Mouse (Mus musculus): ENCODE results near the gene Hlcs. TPM values are rescaled to one million over a fixed set of nuclear protein-coding genes. Genes with fewer than 3 reads are reported as not detected.

Gene Hlcs
- total and polyA plus RNA-seq, 3 experiments = 4.4 to 5.5 (median 5.4) TPM

DNA sequence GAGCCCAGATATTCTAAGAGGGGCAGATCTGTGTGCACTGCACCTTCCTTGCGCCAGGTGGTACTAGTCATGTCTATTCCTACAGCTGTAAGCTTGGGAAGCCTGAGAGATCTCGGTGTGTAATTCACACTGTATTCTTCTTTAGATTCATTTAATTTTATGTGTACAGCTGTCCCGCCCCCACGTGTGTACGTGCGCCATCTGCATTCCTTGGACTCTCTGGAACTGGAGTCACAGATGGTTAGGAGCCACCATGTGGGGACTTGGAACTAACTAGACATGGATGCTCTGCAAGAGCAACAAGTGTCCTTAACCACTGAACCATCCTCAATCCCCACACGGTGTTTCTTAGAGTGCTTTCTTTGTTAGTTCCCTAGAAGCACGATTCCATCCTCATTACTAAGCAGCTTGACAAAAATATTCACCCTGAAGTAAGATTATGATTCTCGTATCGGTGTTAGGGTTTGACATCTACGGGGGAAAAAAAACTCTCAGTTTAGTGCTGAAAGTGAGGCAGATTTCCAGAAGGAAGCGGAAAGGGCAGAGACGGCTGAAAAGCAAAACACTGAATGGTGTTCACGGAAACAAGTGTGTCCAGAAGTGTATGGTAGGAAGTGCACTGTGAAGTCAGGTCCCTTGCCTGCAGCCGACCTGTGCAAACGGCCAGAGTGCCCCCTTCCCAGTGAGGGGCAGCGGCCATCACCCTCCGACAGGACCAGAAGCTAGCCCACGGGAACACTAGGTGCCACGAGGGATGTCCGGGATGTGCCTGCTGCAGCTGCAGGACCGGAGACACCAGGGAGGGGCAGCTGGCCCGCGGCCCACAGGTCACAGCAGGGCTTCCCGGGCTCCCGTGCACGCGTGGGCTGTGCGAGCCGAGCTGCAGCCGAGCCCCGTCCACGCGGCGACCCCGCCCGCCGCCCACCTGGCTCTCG lies 24.0 kb downstream of the Hlcs start:
- TF ChIP-seq CTCF (IDR thresholded peaks at IDR 0.05) (no peak), POLR2A (IDR thresholded peaks at IDR 0.05; ENCODE audit: insufficient read depth, low read depth, low read length) (no peak), EP300 (IDR thresholded peaks at IDR 0.05; ENCODE audit: insufficient read depth, low read depth, low read length) (no peak)
- H3K27ac ChIP-seq = peak overlapping the region; percentile 77
- WGBS = 12% methylated on average over 38 of the region's 39 CpGs
- no peaks in the 10 kb centered on the region for H3K36me3 ChIP-seq (ENCODE audit: control insufficient read depth, insufficient read depth, low read length)
- intact Hi-C loops (cut with DNase I) = loop anchor here (1.0 to 5.0 kb wide), 2 partner anchors 22 to 38 kb away; partner anchors contain the start of gene Ripply3
- peak overlapping the region; percentile 81 for H3K4me3 ChIP-seq
- H3K9ac ChIP-seq (ENCODE audit: low read depth, low read length) = peak overlapping the region; percentile 92
- H3K27me3 ChIP-seq (ENCODE audit: control insufficient read depth, insufficient read depth, low read length) = no peaks in the 10 kb centered on the region
- DNase-seq = peak; percentile 56 to 67
- H3K79me2 ChIP-seq (replicated peaks; ENCODE audit: control insufficient read depth, insufficient read depth, low read length) = no peaks in the 10 kb centered on the region
- H3K4me1 ChIP-seq (ENCODE audit: control insufficient read depth, insufficient read depth, low read length) = no peaks in the 10 kb centered on the region

DNA sequence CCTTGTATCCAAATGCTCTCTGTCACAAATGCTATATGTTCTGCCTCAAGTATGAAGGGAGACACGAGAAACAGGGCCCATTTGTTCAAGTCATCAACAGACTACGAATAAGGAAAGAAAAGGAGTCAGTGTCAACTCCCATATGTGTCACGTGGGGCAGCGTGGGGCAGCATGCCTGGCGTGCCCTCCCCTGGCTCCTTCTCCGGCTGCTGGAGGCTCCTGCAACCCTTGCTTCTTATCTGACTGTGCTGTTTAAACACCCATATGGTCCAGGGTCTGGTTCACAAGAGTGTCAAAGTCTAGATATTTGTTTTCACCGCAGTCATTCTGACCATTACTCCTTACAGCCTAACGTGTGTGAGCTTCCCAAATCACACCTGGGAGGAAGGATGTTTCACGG lies 25.5 kb downstream of the Hlcs start:
- 75% methylated on average over 9 of the region's 9 CpGs for WGBS

GRCm38 (mm10) chr16:94283972-94284371 lies 29.4 kb downstream of the Hlcs start:
- no peaks in the 10 kb centered on the region for H3K4me1 ChIP-seq (ENCODE audit: control insufficient read depth, insufficient read depth, low read length)
- TF ChIP-seq POLR2A (IDR thresholded peaks at IDR 0.05; ENCODE audit: insufficient read depth, low read depth, low read length) = no peak
- TF ChIP-seq EP300 (IDR thresholded peaks at IDR 0.05; ENCODE audit: insufficient read depth, low read depth, low read length) = no peak
- no peak for TF ChIP-seq CTCF (IDR thresholded peaks at IDR 0.05)
- DNase-seq = no peak
- no peak overlapping the region for H3K27ac ChIP-seq
- no peaks in the 10 kb centered on the region for H3K79me2 ChIP-seq (replicated peaks; ENCODE audit: control insufficient read depth, insufficient read depth, low read length)
- no peak overlapping the region for H3K9ac ChIP-seq (ENCODE audit: low read depth, low read length)
- intact Hi-C loops (cut with DNase I) = no loop called here
- WGBS = 84% methylated on average over 3 of the region's 3 CpGs
- H3K36me3 ChIP-seq (ENCODE audit: control insufficient read depth, insufficient read depth, low read length) = no peaks in the 10 kb centered on the region
- no peaks in the 10 kb centered on the region for H3K27me3 ChIP-seq (ENCODE audit: control insufficient read depth, insufficient read depth, low read length)
- H3K4me3 ChIP-seq = no peak overlapping the region

More for the DNA sequence above, 25.5 kb downstream of the Hlcs start:
- Histone ChIP-seq H3K36me3 (ENCODE audit: control insufficient read depth, insufficient read depth, low read length) (no peaks in the 10 kb centered on the region), H3K9ac (ENCODE audit: low read depth, low read length) (no peak overlapping the region), H3K4me3 (no peak overlapping the region), H3K79me2 (replicated peaks; ENCODE audit: control insufficient read depth, insufficient read depth, low read length) (no peaks in the 10 kb centered on the region), H3K4me1 (ENCODE audit: control insufficient read depth, insufficient read depth, low read length) (no peaks in the 10 kb centered on the region), H3K27me3 (ENCODE audit: control insufficient read depth, insufficient read depth, low read length) (no peaks in the 10 kb centered on the region), H3K27ac (no peak overlapping the region)
- DNase-seq = no peak
- intact Hi-C loops (cut with DNase I) = no loop called here
- TF ChIP-seq EP300 (IDR thresholded peaks at IDR 0.05; ENCODE audit: insufficient read depth, low read depth, low read length) (no peak), CTCF (IDR thresholded peaks at IDR 0.05) (no peak), POLR2A (IDR thresholded peaks at IDR 0.05; ENCODE audit: insufficient read depth, low read depth, low read length) (no peak)

DNA sequence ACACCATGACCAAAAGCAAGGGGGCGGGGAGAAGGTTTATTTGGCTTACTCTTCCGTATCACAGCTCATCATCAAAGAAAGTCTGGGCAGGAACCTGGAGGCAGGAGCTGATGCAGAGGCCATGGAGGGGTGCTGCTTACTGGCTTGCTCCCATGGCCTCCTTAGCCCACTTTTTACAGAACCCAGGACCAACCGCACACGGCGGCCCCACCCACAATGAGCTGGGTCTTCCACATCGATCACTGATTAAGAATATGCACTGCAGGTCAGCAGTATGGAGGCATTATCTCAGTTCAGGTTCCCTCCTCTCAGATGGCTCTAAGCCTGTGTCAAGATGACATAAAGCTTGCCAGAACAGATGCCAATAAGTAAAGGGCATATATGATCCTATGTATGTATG lies 42.5 kb downstream of the Hlcs start:
- H3K36me3 ChIP-seq (ENCODE audit: control insufficient read depth, insufficient read depth, low read length) = no peaks in the 10 kb centered on the region
- 85% methylated on average over 6 of the region's 6 CpGs for WGBS
- intact Hi-C loops (cut with DNase I) = no loop called here
- H3K79me2 ChIP-seq (replicated peaks; ENCODE audit: control insufficient read depth, insufficient read depth, low read length) = no peaks in the 10 kb centered on the region
- TF ChIP-seq EP300 (IDR thresholded peaks at IDR 0.05; ENCODE audit: insufficient read depth, low read depth, low read length) (no peak), CTCF (IDR thresholded peaks at IDR 0.05) (no peak), POLR2A (IDR thresholded peaks at IDR 0.05; ENCODE audit: insufficient read depth, low read depth, low read length) (no peak)
- no peak for DNase-seq
- no peaks in the 10 kb centered on the region for H3K27me3 ChIP-seq (ENCODE audit: control insufficient read depth, insufficient read depth, low read length)
- H3K4me3 ChIP-seq = no peak overlapping the region
- no peak overlapping the region for H3K9ac ChIP-seq (ENCODE audit: low read depth, low read length)
- H3K27ac ChIP-seq = no peak overlapping the region
- peaks cover 2% of the 10 kb centered on the region for H3K4me1 ChIP-seq (ENCODE audit: control insufficient read depth, insufficient read depth, low read length)

GRCm38 (mm10) chr16:94269635-94270034 lies 43.7 kb downstream of the Hlcs start:
- no peaks in the 10 kb centered on the region for H3K27me3 ChIP-seq (ENCODE audit: control insufficient read depth, insufficient read depth, low read length)
- no peak overlapping the region for H3K9ac ChIP-seq (ENCODE audit: low read depth, low read length)
- no peak overlapping the region for H3K4me3 ChIP-seq
- H3K27ac ChIP-seq = no peak overlapping the region
- H3K79me2 ChIP-seq (replicated peaks; ENCODE audit: control insufficient read depth, insufficient read depth, low read length) = no peaks in the 10 kb centered on the region
- intact Hi-C loops (cut with DNase I) = loop anchor here (1.0 kb wide), 2 partner anchors 44 to 63 kb away; partner anchors contain the start of gene Hlcs
- DNase-seq = peak; percentile 84 to 88
- H3K4me1 ChIP-seq (ENCODE audit: control insufficient read depth, insufficient read depth, low read length) = peaks cover 2% of the 10 kb centered on the region
- H3K36me3 ChIP-seq (ENCODE audit: control insufficient read depth, insufficient read depth, low read length) = no peaks in the 10 kb centered on the region
- TF ChIP-seq POLR2A (IDR thresholded peaks at IDR 0.05; ENCODE audit: insufficient read depth, low read depth, low read length) = no peak
- TF ChIP-seq EP300 (IDR thresholded peaks at IDR 0.05; ENCODE audit: insufficient read depth, low read depth, low read length) = peak; percentile 77; the same call in 1 of the 2 replicates
- peak; percentile 100 for TF ChIP-seq CTCF (IDR thresholded peaks at IDR 0.05)
- 3% methylated on average over 9 of the region's 9 CpGs for WGBS

- no peak overlapping the region for H3K9ac ChIP-seq (ENCODE audit: low read depth, low read length)
- 85% methylated on average over 14 of the region's 14 CpGs for WGBS
- no peak for DNase-seq
- H3K79me2 ChIP-seq (replicated peaks; ENCODE audit: control insufficient read depth, insufficient read depth, low read length) = no peaks in the 10 kb centered on the region
- no peak overlapping the region for H3K4me3 ChIP-seq
- intact Hi-C loops (cut with DNase I) = no loop called here
- peaks cover 2% of the 10 kb centered on the region for H3K4me1 ChIP-seq (ENCODE audit: control insufficient read depth, insufficient read depth, low read length)
- no peaks in the 10 kb centered on the region for H3K36me3 ChIP-seq (ENCODE audit: control insufficient read depth, insufficient read depth, low read length)
- H3K27ac ChIP-seq = no peak overlapping the region
- H3K27me3 ChIP-seq (ENCODE audit: control insufficient read depth, insufficient read depth, low read length) = no peaks in the 10 kb centered on the region
- no peak for TF ChIP-seq POLR2A (IDR thresholded peaks at IDR 0.05; ENCODE audit: insufficient read depth, low read depth, low read length)
- TF ChIP-seq CTCF (IDR thresholded peaks at IDR 0.05) = no peak
- TF ChIP-seq EP300 (IDR thresholded peaks at IDR 0.05; ENCODE audit: insufficient read depth, low read depth, low read length) = no peak
Observed at GRCm38 (mm10) chr16:94268205-94268604, 45.2 kb downstream of the Hlcs start.

All from heart, adult 2 months (tissue).